Mouse (Mus musculus) megakaryocyte, embryonic 14.5 days (primary cell): ENCODE data around the gene Hoxc4.

Source experiments
- FLI1 ChIP-seq: IDR thresholded peaks from 2 replicates; pipeline ENCODE4 v1.6.1; 2012; ENCODE audit warnings: low read length, inconsistent platforms, mixed read lengths
- GATA1 ChIP-seq: IDR thresholded peaks from 3 replicates; pipeline ENCODE4 v1.6.1; 2012; ENCODE audit warnings: mixed read lengths, low read length, inconsistent platforms, borderline replicate concordance

DNA sequence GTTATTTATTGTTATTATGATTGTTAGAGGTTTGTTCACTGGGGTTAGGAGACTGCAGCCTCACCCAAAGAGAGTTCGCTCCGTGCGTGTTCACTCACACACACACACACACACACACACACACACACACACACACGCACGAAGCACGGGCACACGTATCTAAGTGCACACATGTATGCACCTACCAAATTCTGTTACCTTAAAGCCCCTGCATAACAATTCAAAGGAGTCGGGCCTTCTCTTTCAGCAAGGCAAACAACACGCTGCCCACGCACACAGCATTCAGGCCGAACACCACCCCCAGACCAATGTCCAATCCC lies 41.2 kb downstream of the Hoxc4 start:
- TF ChIP-seq GATA1 (no peak), FLI1 (no peak)
